Mouse (Mus musculus) left cerebral cortex, postnatal 14 days (tissue): Measurements from ENCODE around the gene Gdi2. TPM values are rescaled to one million over a fixed set of nuclear protein-coding genes. Genes with fewer than 3 reads are reported as not detected.
"Not testable (repeated sequence)": the region's sequence is repeated elsewhere in the genome, so short reads cannot be mapped to it uniquely, and the experiment has no call there.

Experiments
- DNase-seq, 2 experiments: peaks; one replicate each; pipeline ENCODE4 v3.0.0; 2021 to 2022; ENCODE audit warnings: low spot score in 2 of 2, mixed read lengths in 1 of 2
- intact Hi-C: fragments of 180-260 bp; cut with DNase I; formaldehyde crosslinking; loops from one replicate; pipeline ENCODE4 v1.15.1; 2025
- long read RNA-seq, 2 experiments: library from polyadenylated mRNA; stranded (forward); transcript quantifications; one replicate each; pipeline ENCODE4 v2.0.0; 2021
- total RNA-seq, 2 experiments: library from RNA; stranded (reverse); gene quantifications; 2 replicates each; pipeline ENCODE4 v1.2.3; 2021

Gdi2 gene
- total RNA-seq: 100 to 1,000 TPM; 299 to 307 TPM
- long read RNA-seq, experiment 1, full-length matches to known transcripts: 214 of 234 reads
- long read RNA-seq, experiment 1, partial matches to known transcripts: 12 of 234 reads
- long read RNA-seq, experiment 1, other reads (novel, unspliced or antisense): 8 of 234 reads
- long read RNA-seq, experiment 2, full-length matches to known transcripts: 168 of 184 reads
- long read RNA-seq, experiment 2, partial matches to known transcripts: 9 of 184 reads
- long read RNA-seq, experiment 2, other reads (novel, unspliced or antisense): 7 of 184 reads

DNA sequence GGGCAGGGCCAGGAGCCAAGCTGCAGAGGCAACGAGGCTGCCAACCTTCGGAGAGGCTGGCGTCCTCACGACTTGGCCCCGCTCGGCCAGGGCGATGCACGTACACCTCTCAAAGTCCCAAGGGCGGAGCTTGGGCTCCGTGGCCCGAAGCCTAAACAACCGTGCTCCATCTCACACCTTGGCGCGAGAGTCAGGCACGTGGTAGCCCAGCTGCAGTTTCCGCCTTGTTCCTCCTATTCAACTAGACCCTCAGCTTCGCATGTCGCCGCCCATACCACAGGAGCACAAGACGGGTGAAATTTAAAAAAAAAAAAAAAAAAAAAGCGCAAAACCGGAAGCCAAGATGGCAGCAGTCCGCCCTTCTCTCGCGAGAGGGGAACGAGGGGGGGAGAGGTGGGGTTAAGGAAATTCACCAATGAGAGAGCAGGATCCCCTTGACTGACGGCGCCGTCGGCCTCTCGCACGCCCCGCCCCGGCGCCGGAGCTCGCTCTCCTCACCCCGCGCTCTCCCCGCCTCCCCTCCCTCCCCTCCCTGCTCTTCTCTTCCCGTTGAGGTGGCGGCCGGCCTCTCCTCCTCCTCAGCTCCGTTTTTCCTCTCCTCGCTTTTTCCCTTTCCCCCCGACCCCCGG lies at the start of gene Gdi2:
Gene Gdi2 (plus strand): TSS at position 470 of the 629 bp plus-strand sequence.
- intact Hi-C loops: no loop called here
- DNase-seq: peak; percentile 95 to 96

DNA sequence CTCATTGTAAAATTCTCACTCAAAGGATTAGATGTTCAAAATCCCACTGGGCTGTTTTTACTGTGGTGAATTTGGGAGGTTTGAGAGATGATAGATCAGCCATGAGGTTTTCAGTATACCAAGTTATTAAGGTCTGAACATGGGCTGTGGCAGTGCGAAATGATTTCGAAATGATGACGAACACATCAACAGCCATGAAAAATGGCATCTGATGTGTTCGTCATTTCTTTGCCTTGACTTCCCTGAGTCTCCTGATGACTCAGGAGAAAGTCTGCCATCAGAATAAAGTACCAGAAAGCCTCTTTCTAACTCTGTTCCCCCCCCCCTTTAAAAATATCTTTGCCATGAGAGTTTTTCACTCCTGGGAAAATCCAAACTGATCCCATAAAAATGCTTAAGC lies 42.3 kb upstream of the Gdi2 start:
- intact Hi-C loops: no loop called here
- no peak for DNase-seq

DNA sequence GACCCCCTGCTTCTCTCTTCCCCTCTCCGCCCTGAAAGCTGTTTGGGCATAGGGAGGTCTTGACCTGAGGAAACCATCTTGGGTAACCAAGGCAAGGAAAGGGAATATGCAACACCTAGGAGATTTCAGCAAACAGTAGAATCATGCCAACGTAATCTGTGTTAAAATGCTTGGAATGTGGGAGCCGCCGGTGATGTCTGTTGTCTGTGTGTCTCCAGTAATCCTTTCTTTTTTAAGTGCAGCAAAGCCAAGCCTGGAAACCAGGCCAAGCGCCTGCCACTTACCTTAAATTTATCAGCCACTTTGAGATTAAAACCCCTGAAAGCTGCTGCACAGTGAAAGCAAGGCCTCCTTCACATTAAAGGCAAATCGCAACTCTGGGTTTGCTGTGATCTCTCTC lies 36.8 kb upstream of the Gdi2 start:
- DNase-seq, intact Hi-C loops: not testable (repeated sequence)

DNA sequence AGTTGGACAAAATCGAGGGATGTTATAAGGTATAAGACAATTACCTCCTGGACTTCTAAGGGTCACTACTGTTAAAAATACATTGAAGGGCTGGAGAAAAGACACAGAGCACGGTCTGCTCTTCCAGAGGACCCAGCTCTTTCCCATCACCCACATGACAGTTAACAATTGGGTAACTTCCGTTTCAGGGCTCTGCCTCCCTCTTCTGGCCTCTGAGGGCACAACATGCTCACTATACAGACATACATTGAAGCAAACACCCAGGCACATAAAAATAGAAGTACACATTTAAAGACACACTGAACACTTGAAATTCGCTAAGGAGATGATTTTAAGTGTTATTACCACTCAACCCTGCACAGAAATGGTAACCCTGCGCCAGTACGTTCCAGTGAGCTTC lies 22.5 kb upstream of the Gdi2 start:
- intact Hi-C loops: loop anchor here (10.0 kb wide), 1 partner anchor 231 kb away; no protein-coding TSS in a partner anchor
- DNase-seq: not testable (repeated sequence)

DNA sequence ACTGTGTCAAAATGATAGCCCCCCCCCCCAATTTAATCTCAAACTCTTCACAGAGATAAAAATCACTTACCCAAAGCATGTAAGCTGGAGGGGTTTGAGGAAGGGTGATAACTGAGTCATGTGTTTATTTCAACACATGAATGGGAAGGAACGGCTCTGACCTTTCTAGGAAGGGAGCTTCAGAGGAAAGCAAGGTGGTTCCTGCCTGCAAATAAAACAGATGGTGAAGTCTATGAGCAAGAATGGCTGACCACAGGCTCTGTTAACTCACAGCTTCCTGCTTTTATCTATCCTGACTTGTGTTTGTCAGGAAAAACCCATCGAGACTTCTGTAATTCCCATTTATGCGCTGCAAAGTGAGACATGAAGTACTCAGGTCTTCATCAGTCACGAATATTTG lies 18.5 kb upstream of the Gdi2 start:
- intact Hi-C loops: loop anchor here (10.0 kb wide), 1 partner anchor 235 kb away; no protein-coding TSS in a partner anchor
- not testable (repeated sequence) for DNase-seq

DNA sequence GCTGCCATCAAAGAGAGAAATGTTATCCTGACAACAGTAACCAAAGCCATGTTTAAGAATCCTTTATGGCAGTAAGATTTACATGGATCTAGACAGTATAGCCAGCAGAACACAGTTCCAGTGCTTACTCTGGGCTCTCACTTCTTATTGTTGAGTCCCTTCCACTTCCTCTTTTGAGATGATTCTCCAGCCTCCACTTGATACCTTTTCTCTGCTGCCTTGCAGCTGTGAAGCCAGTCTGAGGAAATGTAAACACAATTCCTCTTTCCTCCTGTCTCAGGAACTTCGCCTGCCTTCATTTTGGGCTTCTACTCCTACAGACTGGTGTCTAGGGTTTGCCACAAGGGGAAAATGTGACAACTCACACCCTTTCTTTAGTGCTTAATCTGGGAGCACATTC lies 17.9 kb upstream of the Gdi2 start:
- intact Hi-C loops: loop anchor here (10.0 kb wide), 1 partner anchor 235 kb away; no protein-coding TSS in a partner anchor
- not testable (repeated sequence) for DNase-seq

DNA sequence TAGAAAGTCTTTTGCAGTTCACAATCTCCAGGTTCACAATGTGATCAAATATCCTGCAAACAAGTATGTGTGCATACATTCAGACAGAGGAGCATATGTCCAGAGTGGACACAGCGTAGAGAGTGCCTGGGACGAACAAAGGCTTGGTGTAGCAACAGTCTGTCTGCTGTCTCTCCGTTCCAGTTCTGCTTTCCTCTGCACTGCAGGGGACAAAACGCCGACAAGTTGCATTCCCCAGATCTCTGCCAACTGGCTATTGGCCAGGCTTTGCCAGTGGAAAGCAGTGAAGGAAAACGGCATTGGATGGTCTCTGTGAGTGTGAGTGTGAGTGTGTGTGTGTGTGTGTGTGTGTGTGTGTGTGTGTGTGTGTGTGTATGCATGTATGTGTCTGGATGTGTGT lies 14.4 kb upstream of the Gdi2 start:
- DNase-seq: peak; percentile 34 to 48
- intact Hi-C loops: no loop called here

DNA sequence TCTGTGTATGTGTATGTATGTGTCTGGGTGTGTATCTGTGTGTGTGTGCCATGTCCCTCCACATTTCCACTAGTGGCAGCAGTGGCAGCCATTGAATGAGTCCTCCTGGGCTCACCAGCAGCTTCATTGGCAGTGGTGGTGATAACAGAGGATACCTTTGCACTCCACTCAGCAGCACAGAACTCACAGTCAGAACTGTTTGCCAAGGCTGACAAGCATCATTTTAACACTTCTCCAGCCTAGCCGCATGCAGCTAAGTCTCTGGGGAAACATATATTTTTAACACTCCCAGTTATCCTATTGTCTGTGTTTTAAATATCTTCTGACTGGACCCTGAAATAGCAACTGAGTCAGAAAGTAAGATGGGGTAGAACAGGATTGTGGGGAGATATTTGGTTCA lies 13.9 kb upstream of the Gdi2 start:
- no peak for DNase-seq

DNA sequence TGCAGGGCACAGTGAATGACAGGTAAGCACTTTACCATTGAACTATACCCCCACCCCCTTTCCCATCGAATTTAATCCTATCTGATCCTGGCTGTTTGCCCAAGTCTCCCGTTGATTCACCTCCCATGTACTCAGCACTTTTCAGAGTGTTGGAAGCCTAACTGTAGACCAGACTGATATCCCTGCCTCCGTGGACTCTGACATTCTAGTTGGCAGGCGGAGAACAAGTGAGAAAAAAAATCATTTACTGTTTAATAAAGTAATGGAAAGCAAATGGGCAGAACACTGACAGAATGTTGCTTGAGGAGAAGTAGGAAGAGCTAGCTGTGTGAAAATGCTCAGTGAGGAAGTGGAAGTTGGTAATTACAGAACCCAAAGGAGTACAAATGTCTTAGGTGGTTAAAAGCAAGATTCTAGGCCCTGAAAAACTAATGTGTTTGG lies 12.2 kb upstream of the Gdi2 start:
- intact Hi-C loops: no loop called here
- no peak for DNase-seq

More for the DNA sequence above, 13.9 kb upstream of the Gdi2 start:
- intact Hi-C loops: no loop called here

DNA sequence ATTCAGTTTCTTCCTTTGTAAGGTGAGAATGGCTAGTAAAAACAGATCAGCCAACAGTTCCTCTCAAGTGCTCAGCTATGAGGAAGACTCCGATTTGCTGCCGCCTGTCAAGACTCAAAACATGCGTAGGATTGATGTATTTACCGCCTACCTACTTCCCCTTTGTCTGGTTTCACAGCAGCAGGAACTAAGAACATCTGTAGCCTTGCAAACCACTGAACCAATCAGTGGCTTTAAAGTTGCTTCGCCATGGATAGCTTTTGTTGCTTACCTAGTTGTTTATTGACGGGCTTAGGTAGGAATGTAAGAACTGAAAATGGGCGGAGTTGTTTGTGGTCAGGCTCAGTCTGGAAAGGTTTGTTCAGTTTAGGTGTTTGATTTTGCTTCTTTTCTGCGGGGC lies 11.5 kb upstream of the Gdi2 start:
- intact Hi-C loops: no loop called here
- DNase-seq: no peak

DNA sequence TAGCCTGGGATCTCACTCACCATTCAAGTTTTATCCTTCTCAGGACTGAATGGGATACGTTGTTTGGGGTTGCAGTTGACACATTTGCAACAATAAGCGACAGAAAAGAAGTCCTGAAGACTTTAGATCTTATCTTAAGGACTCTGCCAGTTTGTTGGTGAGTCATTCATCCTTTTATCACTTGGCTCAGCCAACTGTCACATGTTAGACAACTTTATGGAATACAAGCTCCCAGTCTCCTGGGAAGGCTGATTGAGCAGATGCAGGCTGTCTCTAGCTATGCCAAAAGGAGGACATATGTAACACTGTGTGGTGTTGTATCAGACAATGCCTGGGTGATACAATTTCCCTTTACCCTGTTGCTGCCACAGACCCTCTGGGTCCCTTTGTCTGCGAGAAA lies 7.4 kb upstream of the Gdi2 start:
- intact Hi-C loops: no loop called here

DNA sequence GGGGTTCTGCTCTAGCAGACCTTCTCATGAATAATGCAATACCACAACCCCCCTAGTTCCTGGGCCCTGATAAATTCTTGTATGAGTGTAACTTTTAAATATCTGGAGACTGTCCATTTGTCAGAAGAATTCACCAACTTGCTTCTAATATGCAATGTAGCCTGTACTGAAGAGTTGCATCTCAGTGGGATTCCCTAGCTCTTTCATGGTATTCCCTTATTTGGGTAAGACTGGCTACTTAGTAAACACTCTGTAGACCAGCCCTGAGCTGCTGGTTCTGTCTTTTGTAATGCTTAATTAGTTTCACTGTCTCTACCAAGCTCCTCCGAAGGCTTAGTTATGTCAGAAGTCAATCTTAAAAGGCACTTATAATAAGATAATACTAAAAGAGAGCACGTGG lies 6.7 kb upstream of the Gdi2 start:
- intact Hi-C loops, DNase-seq: not testable (repeated sequence)

More for the DNA sequence above, 7.4 kb upstream of the Gdi2 start:
- peak in 1 of 2 experiments; percentile 14 for DNase-seq

DNA sequence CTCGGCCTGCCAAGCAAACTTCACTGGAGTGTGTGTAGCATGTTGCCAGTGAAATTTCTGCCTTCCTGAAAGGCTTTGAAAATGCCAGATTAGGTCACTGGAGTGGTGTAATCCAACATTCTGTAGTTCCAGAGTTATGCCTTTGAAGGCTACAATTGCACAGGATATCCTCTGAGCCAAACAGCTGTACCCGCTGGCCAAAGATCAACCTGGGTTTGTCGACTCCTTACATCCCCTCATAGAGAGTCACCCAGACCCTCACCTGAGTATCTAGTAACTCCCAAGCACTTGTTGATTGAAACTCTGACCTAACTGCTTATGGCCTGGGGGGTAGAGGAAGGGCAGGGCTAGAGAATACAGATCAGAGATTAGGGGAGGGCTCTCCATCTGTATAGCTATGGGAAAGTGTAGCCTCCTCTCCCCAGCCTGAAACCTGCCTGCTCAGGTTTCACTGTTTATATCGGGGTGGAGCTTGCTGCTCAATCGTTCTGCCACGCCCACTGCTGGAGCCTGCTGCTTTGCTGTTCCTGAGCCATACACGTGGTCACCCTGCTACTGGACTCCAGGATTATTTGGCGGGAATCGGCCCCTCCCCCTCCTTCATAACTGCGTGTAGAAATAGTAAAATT lies 6.1 kb upstream of the Gdi2 start:
- no peak for DNase-seq
- intact Hi-C loops: no loop called here

DNA sequence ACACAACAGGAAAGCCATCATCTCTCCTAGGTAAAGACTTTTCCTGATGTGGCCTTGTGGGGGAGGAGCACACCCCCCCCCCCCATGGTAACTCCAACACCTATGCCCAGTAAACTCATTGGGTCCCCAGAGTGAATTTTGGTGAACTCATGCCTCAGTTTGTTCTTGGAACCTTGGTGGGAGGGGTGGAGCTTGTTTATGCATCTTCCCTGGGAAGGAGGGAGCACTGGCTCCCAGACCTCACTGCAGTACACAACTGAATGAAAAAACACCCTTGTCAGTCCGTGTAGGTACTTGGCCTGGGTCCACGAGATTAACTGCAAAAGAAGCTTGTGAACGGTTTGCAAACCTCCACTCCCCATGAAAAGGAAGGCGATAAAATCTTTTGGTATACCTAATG lies 5.4 kb upstream of the Gdi2 start:
- intact Hi-C loops: no loop called here
- no peak for DNase-seq

DNA sequence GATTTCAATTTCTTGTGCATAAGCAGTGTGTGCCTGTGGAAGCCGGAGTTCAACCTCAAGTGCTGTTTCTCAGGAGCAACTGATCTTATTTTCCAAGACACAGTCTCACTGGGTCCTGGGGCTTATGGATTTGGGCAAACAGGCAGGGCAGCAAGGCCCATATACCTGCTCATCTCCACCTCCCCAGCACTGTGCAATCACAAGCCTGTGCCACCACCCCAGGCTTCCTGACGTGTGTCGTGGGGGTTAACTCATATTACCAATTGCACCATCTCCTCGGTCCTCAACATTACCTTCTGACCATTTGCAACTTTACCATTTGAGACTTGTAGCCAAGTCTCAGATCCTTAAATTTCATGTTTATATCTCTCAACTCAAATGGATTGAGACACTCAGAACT lies 3.7 kb upstream of the Gdi2 start:
- DNase-seq: no peak
- intact Hi-C loops: no loop called here

DNA sequence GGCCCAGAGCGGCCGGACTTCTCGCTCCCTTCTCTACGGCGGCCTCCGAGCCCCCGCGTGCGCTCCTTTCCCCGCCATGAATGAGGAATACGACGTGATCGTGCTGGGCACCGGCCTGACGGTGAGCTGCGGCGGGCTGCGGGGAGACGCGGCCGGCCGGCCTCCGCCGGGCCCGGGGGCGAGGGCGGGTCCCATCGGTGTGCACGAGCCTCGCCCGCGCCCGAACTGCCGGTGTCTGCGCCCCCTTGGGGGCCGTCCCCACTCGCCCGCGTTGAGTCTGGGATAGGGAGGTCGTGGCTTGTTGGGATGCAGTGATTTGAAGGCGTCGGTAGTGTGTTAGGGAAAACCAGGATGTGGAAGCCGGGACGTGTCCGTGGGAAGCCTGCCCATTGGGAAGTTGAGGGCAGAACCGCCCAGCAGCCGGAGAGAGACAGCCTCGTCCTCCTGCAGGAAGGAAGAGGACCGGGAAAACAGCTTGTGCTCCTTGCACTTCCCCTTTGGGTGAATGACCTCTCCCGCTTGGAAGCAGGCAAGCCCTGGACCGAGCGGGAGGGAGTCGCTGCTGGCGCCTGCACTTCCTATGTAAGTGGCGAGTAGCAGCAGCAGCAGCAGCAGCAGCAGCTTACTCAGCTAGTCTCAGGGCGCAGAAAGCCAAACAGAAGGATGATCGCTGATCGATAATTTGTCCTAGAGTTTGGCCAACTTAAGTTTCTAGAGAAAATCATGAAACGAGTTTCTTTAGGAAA lies 533 bp downstream of the Gdi2 start:
- DNase-seq: peak; percentile 62 to 76
- intact Hi-C loops: no loop called here

DNA sequence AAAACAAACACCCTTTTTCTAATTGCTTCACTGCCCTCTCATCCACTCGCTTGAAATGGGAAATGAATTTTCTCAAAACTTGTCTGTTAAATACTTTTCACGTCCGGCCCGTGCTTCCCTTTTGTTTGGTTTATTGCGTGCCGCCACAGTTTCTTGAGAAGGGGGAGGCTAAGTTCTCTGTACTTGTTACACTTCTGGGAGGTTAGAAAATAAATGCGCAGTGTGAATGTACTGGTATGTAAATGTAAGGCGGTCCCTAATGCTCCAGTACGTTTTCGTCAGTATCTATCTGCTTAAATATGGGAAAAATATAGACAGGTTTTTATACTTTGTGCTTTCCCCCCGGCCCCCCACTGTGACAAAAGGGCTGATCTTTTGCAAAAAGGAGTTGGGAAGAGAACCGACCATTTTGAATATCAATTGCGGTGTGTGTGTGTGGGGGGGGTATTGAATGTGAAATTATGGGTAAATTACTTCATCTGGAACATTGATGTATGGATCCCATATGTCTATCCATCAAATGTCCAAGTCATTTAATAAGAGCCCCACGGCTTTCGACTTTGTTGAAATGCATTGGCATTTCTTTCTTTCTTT lies 1.2 kb downstream of the Gdi2 start:
- intact Hi-C loops: no loop called here
- DNase-seq: no peak

DNA sequence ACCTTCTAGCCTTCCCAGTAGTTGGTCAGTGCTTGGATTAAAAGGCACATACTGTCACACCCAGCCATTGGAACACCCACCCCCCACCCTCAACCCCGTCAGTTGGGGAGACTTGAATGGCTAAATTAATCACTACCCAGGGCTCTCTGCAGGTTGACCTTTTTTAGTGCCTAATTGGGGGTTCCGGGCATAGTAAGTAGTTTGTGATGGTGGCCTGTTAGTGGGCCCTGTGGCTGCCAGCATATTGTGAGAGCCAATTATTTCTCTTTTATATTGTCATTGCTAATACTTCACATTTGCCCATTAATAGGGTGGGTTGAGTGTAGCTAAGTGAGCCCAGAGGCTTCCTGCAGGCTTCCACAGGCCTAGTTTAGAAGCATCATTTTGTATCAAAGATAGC lies 2.3 kb downstream of the Gdi2 start:
- intact Hi-C loops: no loop called here
- no peak for DNase-seq

DNA sequence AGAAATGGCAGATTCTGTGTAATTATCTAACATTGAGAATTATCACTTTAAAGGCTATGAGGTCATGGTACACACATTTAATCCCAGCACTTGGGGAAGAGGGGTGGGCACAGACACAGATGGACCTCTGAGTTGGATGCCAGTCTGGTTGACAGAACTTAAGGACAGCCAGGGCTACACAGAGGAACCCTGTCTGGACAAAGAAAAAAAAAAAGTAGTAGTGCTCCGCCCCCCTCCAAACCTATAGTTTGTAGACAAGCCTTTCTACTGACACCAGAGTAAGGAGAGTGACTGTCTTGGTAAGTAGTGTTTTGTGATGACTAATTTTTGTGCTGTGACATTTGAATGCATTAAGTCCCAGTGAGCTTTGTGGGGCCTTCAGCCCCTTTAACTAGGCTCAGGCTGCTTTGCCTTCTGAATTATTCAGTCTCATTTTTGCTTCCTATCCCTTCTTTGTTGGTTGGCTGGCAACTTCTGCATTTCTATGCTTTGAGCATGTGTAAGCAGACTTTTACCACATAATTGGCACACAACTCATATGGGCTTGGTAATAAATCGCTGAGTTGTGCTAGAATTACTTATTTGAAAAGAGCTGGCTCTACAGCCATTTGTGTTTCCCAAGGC lies 3.4 kb downstream of the Gdi2 start:
- intact Hi-C loops: no loop called here
- no peak for DNase-seq
